Mouse (Mus musculus): ENCODE data around the gene Pfkp.

The Pfkp gene

DNA sequence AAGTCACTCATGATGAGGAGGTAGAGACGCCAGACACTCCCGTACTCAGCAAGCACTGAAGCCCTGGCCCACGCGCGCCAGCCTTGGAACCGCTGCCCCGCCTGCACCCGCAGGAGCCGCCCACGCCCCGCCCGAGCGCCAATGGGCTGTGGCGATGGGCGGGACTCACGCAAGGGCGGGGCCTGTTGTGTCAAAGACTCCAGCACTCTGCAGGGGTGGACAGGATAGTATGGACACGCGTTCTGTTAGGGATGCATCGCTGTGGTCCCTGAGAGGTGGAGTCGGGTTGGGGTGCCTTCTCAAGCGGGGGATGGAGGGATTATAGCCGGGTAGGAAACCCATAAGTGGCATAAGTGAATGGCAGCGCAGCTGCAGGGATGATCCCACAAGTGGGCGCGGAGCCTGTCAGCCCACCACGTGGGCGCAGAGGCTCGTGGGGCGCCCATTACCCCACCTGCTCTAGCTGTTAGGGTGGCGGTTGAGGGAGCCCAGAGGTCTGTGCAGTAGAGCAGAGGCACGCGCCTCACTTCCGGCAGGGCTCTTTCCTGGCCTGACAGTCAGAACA, at the start of gene Pfkp:
Gene Pfkp (minus strand): TSS at position 109 of the 565 bp plus-strand sequence.
- DNase-seq, result peak; percentile 96

DNA sequence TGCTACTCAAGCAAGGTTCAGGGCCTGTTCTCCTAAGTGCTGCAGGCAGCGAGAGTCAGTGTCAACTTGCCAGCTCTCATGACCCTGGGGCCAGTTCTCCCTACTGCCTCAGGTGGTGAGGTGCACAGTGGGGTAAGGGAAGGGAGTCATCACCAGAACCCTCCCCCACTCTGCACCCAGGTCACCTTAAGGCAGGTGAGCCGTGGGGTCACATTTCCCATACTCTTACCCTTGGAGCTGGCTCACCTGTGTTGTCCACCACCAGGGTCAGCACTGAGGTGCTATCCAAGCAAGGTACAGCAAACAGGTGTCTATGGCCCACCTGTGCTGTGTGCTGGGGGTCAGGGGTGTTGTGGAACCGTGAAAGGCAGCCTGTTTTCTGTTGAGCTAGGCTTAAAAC, 42.0 kb upstream of the Pfkp start:
- no peak for DNase-seq

DNA sequence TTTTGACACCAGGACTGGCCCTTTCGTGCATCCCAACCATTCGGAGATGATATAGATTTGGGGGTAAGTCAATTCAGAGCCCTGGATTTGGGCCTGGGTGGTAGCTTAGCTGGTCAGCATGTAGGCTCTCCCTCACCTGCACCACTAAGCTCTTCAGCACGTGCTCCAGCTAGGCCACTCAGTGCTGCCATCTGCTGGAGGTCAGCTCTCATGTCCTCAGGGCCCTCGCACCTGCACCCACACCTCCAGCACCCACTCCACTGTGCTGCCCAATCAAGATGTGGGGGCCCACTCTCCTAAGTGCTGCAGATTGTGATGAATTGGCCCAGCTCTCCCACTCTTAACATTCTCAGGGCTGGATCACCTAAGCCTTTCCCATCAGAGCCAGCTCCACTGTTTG, 41.4 kb upstream of the Pfkp start:
- DNase-seq, result peak; percentile 11

DNA sequence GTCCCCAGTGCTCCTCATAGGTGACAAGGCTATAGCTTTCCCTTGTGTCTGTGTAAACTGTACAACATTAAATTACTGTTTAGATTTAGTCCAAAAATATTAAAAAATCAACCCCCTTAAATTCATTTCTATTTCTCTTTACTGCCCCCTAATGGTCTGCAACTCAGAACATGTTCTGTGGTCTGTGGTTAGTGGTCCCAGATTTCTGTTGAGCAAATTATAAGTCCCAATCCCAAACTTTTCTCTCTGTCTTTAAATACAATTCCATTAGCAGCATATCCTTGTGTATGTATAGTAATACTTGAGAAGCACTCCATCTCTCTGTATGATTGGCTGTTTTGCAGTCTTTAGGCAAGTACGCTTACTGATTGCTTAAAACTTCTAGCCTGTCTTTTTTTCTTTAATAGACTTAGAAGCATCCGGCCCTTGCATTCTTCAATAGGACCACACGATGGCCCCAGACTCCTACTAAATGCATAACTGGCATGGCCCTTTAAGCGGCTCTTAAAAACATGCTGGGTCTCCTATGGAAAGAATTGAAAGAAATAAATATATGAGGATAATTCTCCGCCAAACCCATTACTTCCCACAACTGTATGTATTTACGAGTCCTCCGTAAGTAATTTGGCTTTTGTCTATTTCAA, 40.3 kb upstream of the Pfkp start:
- peak; percentile 57 for DNase-seq

DNA sequence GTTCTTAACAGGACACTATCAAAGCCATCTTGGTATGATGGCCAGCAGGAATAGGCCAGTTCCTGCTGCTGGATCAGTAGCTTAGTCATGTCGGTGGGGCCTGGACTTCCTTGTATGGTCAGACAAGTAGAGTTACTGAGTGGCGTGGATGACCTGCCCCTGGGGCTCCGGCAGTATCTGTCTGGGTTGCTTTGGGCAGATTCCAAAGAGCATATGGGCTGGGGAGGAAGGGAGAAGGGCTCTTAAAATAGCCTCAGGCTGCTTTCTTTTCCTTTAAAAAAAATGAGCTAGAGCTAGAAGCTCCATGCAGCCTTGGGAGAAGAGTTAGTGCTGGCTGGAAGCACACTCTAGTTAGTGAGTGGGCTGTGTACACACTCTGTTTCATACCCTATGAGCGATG, 18.3 kb upstream of the Pfkp start:
- peak; percentile 47 for DNase-seq

DNA sequence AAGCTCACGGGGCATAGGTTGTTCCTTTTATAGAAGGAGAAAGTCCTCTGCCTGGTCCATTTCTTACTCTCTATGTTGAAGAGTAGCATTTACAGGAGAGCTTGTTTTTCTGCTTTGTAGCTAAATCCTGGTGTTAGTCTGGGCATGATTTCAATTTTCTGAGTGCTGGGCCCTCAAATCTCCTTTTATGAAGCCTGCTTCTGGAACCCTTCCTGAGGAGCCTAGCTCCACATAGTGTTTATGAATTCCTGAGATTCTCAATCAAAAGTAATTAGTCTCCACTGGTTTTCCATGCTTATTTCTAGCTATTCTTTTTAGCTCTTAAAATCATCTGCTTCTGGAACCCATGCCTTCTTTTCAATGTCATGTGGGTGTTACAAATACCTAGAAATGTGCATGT, 16.9 kb upstream of the Pfkp start:
- no peak for DNase-seq

DNA sequence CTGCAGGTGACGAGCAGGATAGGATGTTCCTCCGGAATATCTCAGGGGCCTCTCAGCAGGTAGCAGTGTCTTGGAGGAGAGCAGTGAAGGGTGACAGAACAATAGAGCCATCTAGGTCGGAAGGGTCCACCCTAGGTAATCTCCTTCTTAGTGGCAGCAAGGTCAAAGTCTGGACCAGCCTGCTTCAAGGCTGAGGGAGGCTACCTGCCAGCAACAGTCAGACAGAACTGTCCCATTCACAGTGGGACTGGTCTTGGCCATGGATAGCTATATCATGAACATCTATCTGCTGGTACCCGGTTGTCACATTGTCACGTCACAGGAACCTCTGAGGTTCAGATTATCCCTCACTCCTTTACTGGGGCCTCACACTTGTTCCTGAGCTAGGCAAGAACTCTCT, 15.6 kb upstream of the Pfkp start:
- DNase-seq, result no peak

DNA sequence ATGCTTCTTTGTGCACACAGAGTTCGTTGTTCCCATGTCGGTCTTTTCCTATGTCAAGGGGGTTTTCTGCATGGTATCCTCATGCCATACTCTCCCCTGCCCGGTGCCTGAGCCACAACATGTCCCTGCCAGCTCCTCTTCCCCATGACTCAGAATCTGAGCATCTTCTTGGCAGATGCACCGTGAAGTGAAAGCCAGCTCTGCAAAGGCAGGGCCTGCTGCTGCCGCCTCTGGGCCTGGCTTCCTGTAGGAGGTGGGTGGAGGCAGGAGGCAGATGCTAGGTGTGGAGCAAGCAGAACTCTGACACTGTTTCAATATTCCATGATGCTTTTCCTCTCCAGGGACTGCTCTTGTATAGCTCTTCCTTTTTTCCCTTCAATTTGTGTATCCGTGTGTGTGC, 10.7 kb upstream of the Pfkp start:
- peak; percentile 85 for DNase-seq

DNA sequence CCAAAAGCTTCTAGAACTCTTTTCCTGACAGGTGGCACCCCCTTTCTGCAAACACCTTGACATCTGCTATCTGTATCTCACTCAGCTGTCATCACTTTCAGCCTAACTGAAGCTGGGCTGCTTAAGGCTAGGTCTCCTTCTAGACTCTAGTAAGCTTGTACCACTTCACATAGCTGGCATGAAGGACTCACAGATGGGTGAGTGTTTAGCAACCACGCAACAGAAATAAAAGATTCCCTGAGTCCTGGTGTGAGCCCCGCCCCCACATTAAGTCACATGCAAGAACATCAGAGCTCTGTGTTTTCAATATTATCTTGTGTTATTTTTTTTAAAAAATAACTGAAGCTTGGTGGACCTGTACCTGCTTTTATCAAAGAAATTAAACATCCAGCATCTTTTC, 8.7 kb upstream of the Pfkp start:
- peak; percentile 73 for DNase-seq

DNA sequence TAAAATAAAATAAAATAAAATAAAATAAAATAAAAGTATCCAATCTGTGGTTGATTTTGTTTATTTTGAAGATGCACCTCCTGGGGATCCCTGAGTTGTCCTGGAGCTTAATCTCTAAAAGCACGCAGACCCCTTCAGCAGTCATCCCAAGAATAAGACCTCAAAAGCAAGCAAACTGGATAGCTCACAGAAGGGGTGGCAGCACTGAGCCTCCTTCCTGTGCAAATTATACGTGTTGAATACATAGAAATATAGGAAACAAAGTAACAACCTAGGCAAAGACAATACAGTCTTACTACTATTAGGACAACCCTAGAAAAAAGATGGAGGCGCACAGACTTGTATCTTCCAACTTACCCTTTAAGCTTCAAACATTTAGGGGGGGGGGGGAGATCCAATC, 965 bp upstream of the Pfkp start:
- DNase-seq, result no peak

DNA sequence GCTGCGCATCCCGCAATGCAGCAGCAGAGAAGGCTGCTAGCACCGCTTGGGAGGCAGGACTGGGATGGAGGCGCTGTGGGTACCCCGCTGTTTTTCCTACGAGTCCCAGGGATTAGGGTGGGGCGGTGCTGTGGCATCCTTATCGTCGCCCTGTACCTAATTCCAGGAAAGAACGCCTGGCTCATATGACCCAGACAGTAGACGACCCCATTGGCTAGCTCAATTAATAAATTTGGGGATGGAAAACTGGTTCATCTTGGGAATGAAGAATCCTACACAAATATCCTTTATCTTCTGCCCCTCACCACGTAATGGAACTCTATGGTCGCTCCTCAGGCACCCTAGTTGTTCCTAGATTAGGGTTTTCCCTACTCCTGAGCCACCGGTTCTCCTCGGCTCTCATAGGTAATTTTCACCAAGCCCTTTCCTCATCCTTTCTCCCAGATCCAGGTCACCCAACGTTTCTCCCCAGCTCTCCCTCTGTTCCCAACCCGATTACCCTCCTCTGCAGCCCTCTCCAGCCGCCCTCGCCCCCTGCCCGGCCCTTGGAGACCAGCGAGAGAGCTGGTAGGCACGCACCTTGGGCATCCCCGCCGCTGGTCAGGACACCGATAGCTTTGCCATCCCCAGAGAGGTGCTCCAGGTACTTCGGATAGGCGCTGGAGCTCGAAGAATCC, 447 bp downstream of the Pfkp start:
- no peak for DNase-seq

DNA sequence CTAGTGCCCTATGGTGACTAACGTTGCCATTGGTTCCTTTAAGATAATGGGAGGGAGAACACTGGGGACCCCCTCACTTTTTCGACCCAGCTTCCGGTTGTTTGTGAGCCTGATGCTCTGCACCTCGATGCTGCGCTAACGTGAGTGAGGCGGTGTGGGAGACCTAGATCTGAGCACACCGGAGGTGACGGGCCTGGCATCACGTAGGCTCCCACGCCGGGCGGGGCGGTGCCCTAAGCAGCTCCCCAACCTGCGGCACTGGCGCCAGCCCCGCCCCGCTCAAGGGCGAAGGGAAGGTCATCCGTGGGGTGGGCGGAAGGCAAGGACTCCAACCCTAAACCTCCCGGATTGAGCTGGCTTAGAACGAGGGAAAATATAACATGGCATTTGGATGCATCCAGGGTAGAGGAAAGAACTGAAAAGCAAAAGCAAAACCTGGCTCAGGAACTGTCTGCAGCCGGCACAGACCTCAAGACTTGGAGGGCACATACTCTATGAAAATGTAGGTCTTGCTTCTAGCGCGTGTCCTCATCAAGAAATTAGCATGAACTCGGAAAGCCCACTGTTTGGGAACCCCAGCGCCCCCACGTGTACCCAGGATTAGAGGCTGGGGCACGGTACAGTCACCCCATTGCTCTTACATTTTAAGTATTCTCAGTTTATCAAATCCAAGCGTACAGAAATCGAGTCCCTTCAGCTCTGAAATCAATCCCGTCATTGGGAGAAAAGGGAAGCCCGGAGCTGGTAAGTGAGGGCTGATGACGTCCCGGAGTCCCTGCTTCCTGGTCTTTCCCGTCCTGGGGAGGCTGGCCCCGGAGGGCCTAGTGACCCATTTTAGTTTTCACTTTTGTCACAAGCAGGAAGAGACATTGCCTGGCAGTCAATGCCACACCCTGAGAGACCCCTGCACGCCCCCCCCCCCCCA, 1.2 kb downstream of the Pfkp start:
- peak; percentile 45 for DNase-seq

DNA sequence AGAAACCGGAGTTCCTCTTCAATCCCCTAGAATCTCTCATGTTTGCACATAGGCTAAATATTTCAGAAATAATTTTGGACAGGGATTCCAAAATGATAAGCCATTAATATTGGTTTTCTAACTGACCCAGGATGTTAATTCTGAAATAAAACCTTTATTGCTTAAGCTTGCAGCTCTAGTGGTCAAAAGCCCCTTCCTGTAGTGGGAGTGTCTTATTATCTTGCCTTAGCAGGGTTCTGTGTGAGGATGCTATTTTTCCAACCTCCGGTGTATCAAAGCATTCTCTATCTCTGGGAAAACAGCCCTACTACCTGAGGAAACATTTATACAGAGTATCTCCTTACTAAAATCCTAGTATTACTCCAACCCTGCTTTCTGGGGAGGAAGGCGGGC, 1.9 kb downstream of the Pfkp start:
- no peak for DNase-seq

DNA sequence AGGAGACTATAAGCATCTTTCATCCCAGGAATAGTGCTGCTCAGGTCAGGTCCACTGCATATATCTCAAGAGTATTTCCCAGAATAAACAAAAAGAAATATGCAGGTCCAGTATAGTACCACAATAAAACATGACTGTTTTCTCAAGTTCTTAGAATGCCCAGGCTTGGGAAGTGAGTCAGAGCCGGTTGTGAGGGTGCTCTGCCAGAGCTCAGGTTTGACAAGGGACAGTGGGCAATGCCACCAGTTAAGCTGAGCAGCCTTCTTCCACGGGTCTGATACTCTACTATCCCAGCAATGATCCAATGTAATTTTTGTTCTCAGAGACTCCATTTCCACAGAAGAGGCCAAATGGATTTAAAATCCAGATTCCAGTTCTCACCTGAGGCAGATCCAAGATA, 2.3 kb downstream of the Pfkp start:
- no peak for DNase-seq

DNA sequence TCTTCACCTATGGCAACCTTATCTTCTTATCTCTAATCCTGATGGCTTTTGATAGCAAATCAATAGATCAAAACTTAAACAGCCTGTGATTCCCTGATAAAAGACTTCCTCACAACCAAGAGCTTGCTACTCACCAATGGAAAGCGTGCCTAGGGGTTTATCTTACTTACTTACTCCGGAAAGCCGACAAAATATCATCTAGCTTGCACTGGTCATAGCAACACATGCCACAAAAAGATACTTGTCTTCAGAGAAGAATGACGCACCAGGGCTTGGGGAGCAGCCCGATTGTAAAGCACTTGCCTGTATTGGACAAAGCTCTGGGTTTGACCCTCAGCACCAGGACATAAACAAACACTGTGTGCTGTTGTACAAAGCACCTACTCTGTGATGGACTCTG, 4.6 kb downstream of the Pfkp start:
- DNase-seq, result no peak

DNA sequence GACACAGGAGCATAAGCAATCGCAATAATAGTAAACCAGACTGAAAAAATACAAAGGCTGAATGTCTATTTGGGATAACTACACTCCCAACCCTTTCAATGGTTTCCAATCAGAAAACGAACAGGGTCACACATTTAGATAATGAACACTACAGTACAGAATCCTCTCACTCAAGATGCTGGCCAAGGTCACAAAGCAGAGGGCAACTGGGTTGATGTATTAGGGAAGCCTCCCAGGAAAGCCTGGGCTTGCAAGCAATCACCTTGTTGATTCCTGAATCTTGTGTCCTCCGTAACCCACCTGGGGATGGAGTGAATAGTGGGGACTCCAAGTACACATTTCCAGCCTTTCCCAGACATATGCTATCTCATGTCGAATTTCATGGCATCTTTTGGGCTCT, 5.6 kb downstream of the Pfkp start:
- no peak for DNase-seq

DNA sequence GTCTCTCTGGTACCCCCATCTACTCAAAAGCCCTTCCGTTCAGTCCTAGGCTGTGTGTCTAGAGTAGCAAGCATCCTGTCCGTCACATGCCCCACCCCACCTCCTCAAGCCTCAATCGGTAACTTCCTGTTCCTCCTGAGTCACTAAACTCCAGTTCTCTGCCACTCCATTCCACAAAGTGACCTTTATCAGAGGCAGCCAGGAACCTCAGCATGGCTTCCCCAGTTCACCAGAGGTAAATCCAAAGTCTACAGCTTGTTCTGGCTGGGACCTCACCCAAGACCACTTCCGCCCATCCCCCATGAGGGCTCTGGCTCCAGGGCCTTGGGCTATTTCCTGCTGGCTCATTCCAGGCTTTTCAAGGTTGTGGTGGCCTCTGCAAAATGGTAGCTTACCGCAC, 6.1 kb downstream of the Pfkp start:
- DNase-seq, result no peak

DNA sequence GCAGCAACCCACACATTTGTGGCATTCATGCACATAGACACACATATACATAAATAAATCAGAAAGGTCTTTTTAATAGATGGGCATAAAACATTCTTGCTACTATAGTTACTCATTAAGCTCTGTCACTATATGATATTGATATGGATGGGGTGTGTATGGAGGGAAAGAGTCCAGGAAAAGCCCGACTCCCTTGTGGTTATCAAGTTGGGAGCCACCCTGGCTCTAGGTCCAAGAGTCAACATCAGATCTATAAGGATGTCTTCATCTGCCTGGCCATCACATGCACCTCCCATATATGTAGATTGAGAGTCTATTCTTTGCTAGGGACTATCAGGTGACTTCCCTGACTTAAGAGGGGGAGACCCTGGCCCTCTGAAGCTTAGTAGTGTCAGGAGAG, 7.1 kb downstream of the Pfkp start:
- no peak for DNase-seq

DNA sequence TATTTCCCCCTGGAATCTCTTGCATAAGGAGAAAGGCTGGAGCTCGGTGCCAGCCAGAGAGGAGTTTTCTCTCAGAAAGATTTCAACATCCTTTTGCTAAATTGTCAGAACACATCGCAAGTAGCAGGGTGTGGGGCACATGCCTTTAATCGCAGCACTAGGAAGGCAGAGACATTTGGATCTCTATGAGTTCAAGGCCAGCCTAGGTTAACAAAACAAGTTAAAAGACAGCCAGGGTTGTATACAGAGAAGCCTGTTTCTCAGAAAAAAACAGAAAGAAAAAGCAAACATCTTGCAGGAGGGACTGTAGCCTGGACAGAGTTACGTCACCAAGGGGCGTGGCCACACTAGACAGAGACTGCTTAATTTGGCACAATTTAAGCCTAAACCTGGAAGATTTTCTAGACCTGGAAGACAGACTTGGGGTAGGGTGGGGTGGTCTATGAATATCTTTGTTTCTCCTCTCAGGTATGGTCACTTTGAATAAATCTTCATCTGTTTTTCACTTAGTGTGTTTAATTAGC, 9.0 kb downstream of the Pfkp start:
- DNase-seq, result no peak

DNA sequence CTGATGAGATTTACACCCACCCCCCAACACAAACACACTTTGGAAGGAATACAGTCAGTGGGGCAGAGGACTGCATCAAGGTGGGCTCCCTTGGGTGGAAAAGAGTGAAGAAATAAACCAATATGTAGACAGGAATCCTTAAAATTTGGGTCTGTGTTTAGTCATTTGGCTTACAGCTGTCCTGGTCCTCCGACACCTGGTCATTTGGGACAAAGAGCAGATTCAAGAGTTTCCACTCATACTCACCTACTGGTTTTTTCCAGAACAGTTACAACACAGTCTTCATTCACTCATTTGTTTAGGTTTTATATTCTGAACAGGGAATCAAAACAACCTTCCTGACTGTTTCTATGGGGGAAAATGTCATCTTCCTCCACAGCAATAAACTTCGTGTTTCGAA, 9.6 kb downstream of the Pfkp start:
- no peak for DNase-seq

DNA sequence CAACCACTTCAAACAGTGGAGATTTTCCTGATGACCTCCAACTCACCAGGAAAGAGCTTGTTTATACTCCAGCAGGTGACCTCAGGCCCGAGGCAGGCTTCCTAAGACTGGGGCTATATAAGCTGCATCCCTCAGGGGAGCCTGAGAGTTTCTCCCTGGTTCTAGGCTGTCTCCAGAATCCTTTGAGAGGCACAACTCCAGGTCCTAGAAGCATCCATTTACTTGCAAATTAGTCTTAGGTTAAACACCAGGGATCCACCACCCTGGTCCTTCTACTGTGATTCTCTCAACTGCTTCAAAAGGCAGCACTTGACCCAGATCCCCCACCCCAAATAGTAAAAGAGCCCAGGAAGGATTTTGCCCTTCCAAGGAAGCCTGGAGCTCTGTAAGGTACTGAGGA, 10.2 kb downstream of the Pfkp start:
- DNase-seq, result no peak

DNA sequence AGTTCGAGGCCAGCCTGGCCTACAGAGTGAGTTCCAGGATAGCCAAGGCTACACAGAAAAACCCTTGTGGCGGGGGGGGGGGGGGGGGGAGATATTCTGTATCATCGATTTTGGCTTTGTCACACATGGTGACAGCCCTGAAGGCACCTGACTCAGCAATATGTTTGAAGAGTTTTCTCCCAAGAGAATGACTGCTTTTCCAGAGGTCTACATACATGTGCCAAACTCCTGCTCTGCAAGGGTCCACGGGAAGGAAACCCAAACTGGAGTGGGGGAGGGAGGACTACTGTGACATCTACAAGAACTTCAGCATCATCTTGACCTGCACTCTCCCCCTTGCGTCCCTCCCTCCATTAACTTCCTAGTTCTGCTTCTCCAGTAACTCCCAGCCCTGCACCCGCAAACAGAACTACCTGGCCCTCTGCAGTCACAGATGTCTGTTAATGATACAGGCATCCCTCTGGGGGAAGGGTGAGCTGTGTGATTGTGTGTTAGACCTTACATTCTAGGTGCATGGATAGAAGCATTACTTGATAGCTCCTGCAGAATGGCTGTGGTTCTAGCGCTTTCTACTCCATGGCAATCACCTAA, 10.9 kb downstream of the Pfkp start:
- no peak for DNase-seq

DNA sequence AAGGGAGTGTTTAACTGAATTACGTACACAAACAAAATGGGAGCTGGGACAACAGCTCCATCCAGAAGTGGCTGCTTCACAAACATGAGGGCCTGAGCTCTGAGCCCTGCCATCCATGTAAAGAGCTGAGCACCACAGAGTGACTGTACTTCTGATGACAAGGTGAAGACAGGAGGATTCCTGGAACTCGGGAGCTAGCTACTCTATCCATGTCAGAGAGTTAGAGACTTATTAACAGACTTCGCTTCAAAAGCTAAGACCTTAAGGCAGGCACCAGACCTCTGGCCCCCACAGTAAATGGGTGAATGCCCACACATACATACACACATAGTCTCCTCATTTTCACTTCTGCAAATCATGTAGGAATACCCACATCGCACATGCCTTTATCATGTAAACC, 11.6 kb downstream of the Pfkp start:
- DNase-seq, result no peak
